Mouse (Mus musculus): Measurements from ENCODE around the gene Ppm1f. TPM values are rescaled to one million over a fixed set of nuclear protein-coding genes. Genes with fewer than 3 reads are reported as not detected.

Ppm1f gene
- total RNA-seq, 1 experiment: 38.2 TPM

GRCm38 (mm10) chr16:16902329-16902728 lies 6.1 kb downstream of the Ppm1f start:
- H3K9ac ChIP-seq (ENCODE audit: insufficient read depth, low read depth, low read length, poor library complexity, severe bottlenecking): no peak overlapping the region
- peaks cover 29% of the 10 kb centered on the region for H3K36me3 ChIP-seq (ENCODE audit: control insufficient read depth, insufficient read depth, low read length, poor library complexity, severe bottlenecking)
- no peak overlapping the region; the same call in 1 of the 2 replicates for H3K27ac ChIP-seq (ENCODE audit: insufficient read depth, low read depth, low read length, poor library complexity, severe bottlenecking)
- H3K9me3 ChIP-seq (ENCODE audit: control insufficient read depth, insufficient read depth, low read depth, low read length): no peaks in the 10 kb centered on the region
- no peak for DNase-seq (ENCODE audit: low read depth, low spot score)
- TF ChIP-seq ZNF384 (IDR thresholded peaks at IDR 0.05; ENCODE audit: low read depth, low read length) (no peak), MAFK (IDR thresholded peaks at IDR 0.05; ENCODE audit: insufficient read depth, low read depth, low read length) (no peak), ZC3H11A (IDR thresholded peaks at IDR 0.05; ENCODE audit: borderline replicate concordance, low read depth, low read length) (no peak), HCFC1 (IDR thresholded peaks at IDR 0.05; ENCODE audit: borderline replicate concordance, insufficient read depth, low read length) (no peak), CHD2 (IDR thresholded peaks at IDR 0.05; ENCODE audit: low read depth, low read length) (no peak)
- in situ Hi-C loops (cut with MboI; ENCODE audit: low sequenced_read_pairs in 2 of 2, unreplicated experiment in 2 of 2): no loop called here
- H3K4me3 ChIP-seq (ENCODE audit: insufficient read depth in 1 of 2, low read depth in 1 of 2, low read length in 2 of 2, poor library complexity in 1 of 2, severe bottlenecking in 1 of 2): no peak overlapping the region
- peaks cover 0 to 1% of the 10 kb centered on the region in 2 experiments; a peak in 1 of 4 replicates for H3K4me1 ChIP-seq (ENCODE audit: control insufficient read depth in 2 of 2, insufficient read depth in 2 of 2, low read length in 2 of 2, poor library complexity in 1 of 2)

- TF ChIP-seq CHD2 (IDR thresholded peaks at IDR 0.05; ENCODE audit: low read depth, low read length): no peak
- no peak for TF ChIP-seq MAFK (IDR thresholded peaks at IDR 0.05; ENCODE audit: insufficient read depth, low read depth, low read length)
- no peak for TF ChIP-seq ZC3H11A (IDR thresholded peaks at IDR 0.05; ENCODE audit: borderline replicate concordance, low read depth, low read length)
- no peak for TF ChIP-seq HCFC1 (IDR thresholded peaks at IDR 0.05; ENCODE audit: borderline replicate concordance, insufficient read depth, low read length)
- TF ChIP-seq ZNF384 (IDR thresholded peaks at IDR 0.05; ENCODE audit: low read depth, low read length): no peak
- Histone ChIP-seq H3K9me3 (ENCODE audit: control insufficient read depth, insufficient read depth, low read depth, low read length) (no peaks in the 10 kb centered on the region), H3K36me3 (ENCODE audit: control insufficient read depth, insufficient read depth, low read length, poor library complexity, severe bottlenecking) (peaks cover 29% of the 10 kb centered on the region), H3K27ac (ENCODE audit: insufficient read depth, low read depth, low read length, poor library complexity, severe bottlenecking) (no peak overlapping the region), H3K4me3 (ENCODE audit: insufficient read depth in 1 of 2, low read depth in 1 of 2, low read length in 2 of 2, poor library complexity in 1 of 2, severe bottlenecking in 1 of 2) (no peak overlapping the region), H3K9ac (ENCODE audit: insufficient read depth, low read depth, low read length, poor library complexity, severe bottlenecking) (no peak overlapping the region), H3K4me1 (ENCODE audit: control insufficient read depth in 2 of 2, insufficient read depth in 2 of 2, low read length in 2 of 2, poor library complexity in 1 of 2) (peaks cover 0 to 4% of the 10 kb centered on the region in 2 experiments; a peak in 3 of 4 replicates)
- no peak for DNase-seq (ENCODE audit: low read depth, low spot score)
- in situ Hi-C loops (cut with MboI; ENCODE audit: low sequenced_read_pairs in 2 of 2, unreplicated experiment in 2 of 2): no loop called here
Measured at GRCm38 (mm10) chr16:16903188-16903587, 6.9 kb downstream of the Ppm1f start.

- Histone ChIP-seq H3K9me3 (ENCODE audit: control insufficient read depth, insufficient read depth, low read depth, low read length) (no peaks in the 10 kb centered on the region), H3K4me3 (ENCODE audit: insufficient read depth in 1 of 2, low read depth in 1 of 2, low read length in 2 of 2, poor library complexity in 1 of 2, severe bottlenecking in 1 of 2) (no peak overlapping the region), H3K36me3 (ENCODE audit: control insufficient read depth, insufficient read depth, low read length, poor library complexity, severe bottlenecking) (peaks cover 44% of the 10 kb centered on the region), H3K27ac (ENCODE audit: insufficient read depth, low read depth, low read length, poor library complexity, severe bottlenecking) (peak overlapping the region; percentile 41; the same call in 1 of the 2 replicates), H3K9ac (ENCODE audit: insufficient read depth, low read depth, low read length, poor library complexity, severe bottlenecking) (no peak overlapping the region; the same call in 1 of the 2 replicates), H3K4me1 (ENCODE audit: control insufficient read depth in 2 of 2, insufficient read depth in 2 of 2, low read length in 2 of 2, poor library complexity in 1 of 2) (peaks cover 0 to 21% of the 10 kb centered on the region in 2 experiments; a peak in 3 of 4 replicates)
- no peak for TF ChIP-seq MAFK (IDR thresholded peaks at IDR 0.05; ENCODE audit: insufficient read depth, low read depth, low read length)
- no peak for TF ChIP-seq ZNF384 (IDR thresholded peaks at IDR 0.05; ENCODE audit: low read depth, low read length)
- TF ChIP-seq CHD2 (IDR thresholded peaks at IDR 0.05; ENCODE audit: low read depth, low read length): no peak
- no peak for TF ChIP-seq HCFC1 (IDR thresholded peaks at IDR 0.05; ENCODE audit: borderline replicate concordance, insufficient read depth, low read length)
- TF ChIP-seq ZC3H11A (IDR thresholded peaks at IDR 0.05; ENCODE audit: borderline replicate concordance, low read depth, low read length): no peak
- in situ Hi-C loops (cut with MboI; ENCODE audit: low sequenced_read_pairs in 2 of 2, unreplicated experiment in 2 of 2): no loop called here
- no peak for DNase-seq (ENCODE audit: low read depth, low spot score)
Measured at GRCm38 (mm10) chr16:16907799-16908198, 11.5 kb downstream of the Ppm1f start.

GRCm38 (mm10) chr16:16911641-16912597 lies 15.7 kb downstream of the Ppm1f start:
- Histone ChIP-seq H3K9ac (ENCODE audit: insufficient read depth, low read depth, low read length, poor library complexity, severe bottlenecking) (peak overlapping the region; percentile 60; the same call in 1 of the 2 replicates), H3K27ac (ENCODE audit: insufficient read depth, low read depth, low read length, poor library complexity, severe bottlenecking) (peak overlapping the region; percentile 68)
- TF ChIP-seq MAFK (IDR thresholded peaks at IDR 0.05; ENCODE audit: insufficient read depth, low read depth, low read length) (0 out of 2 replicates have a peak, but pooled peaks have one; percentile 30), CHD2 (IDR thresholded peaks at IDR 0.05; ENCODE audit: low read depth, low read length) (no peak), ZC3H11A (IDR thresholded peaks at IDR 0.05; ENCODE audit: borderline replicate concordance, low read depth, low read length) (peak; percentile 84), HCFC1 (IDR thresholded peaks at IDR 0.05; ENCODE audit: borderline replicate concordance, insufficient read depth, low read length) (peak; percentile 62; the same call in 1 of the 2 replicates)

More at GRCm38 (mm10) chr16:16911641-16912597, 15.7 kb downstream of the Ppm1f start:
- in situ Hi-C loops (cut with MboI; ENCODE audit: low sequenced_read_pairs in 2 of 2, unreplicated experiment in 2 of 2): no loop called here
- Histone ChIP-seq H3K4me3 (ENCODE audit: insufficient read depth in 1 of 2, low read depth in 1 of 2, low read length in 2 of 2, poor library complexity in 1 of 2, severe bottlenecking in 1 of 2) (no peak overlapping the region), H3K4me1 (ENCODE audit: control insufficient read depth in 2 of 2, insufficient read depth in 2 of 2, low read length in 2 of 2, poor library complexity in 1 of 2) (peaks cover 0 to 21% of the 10 kb centered on the region in 2 experiments; a peak in 3 of 4 replicates), H3K9me3 (ENCODE audit: control insufficient read depth, insufficient read depth, low read depth, low read length) (no peaks in the 10 kb centered on the region), H3K36me3 (ENCODE audit: control insufficient read depth, insufficient read depth, low read length, poor library complexity, severe bottlenecking) (peaks cover 47% of the 10 kb centered on the region)
- peak; percentile 89 for DNase-seq (ENCODE audit: low read depth, low spot score)

Measured in ES-E14 (cell line).